Mouse (Mus musculus) megakaryocyte, embryonic 14.5 days (primary cell): ENCODE measurements around the gene Telo2.

Experiments used
- FLI1 ChIP-seq: IDR thresholded peaks from 2 replicates; pipeline ENCODE4 v1.6.1; 2012; ENCODE audit warnings: low read length, inconsistent platforms, mixed read lengths
- GATA1 ChIP-seq: IDR thresholded peaks from 3 replicates; pipeline ENCODE4 v1.6.1; 2012; ENCODE audit warnings: mixed read lengths, low read length, inconsistent platforms, borderline replicate concordance

- TF ChIP-seq GATA1 (no peak), FLI1 (no peak)
Measured at GRCm38 (mm10) chr17:25127079-25127478, 11.3 kb upstream of the Telo2 start.
